Mouse (Mus musculus): Measurements from ENCODE around the gene Ndnf.

Gene Ndnf

GRCm38 (mm10) chr6:65671451-65671850 lies at the start of gene Ndnf:
Gene Ndnf (plus strand): TSS chr6:65671590.
- DNase-seq (ENCODE audit: low read depth, low spot score) = peak; percentile 81

- DNase-seq (ENCODE audit: low read depth, low spot score) = no peak
These were observed 48.2 kb upstream of the Ndnf start for GRCm38 (mm10) chr6:65623016-65623715.

- no peak for DNase-seq (ENCODE audit: low read depth, low spot score)
These were observed 40.8 kb upstream of the Ndnf start for GRCm38 (mm10) chr6:65630578-65630977.

GRCm38 (mm10) chr6:65632184-65632583 lies 39.2 kb upstream of the Ndnf start:
- DNase-seq (ENCODE audit: low read depth, low spot score) = no peak

GRCm38 (mm10) chr6:65642431-65642830 lies 29.0 kb upstream of the Ndnf start:
- no peak for DNase-seq (ENCODE audit: low read depth, low spot score)

GRCm38 (mm10) chr6:65644110-65644509 lies 27.3 kb upstream of the Ndnf start:
- no peak for DNase-seq (ENCODE audit: low read depth, low spot score)

- DNase-seq (ENCODE audit: low read depth, low spot score) = no peak
These were observed 25.0 kb upstream of the Ndnf start for GRCm38 (mm10) chr6:65646408-65646807.

- no peak for DNase-seq (ENCODE audit: low read depth, low spot score)
These were observed 23.7 kb upstream of the Ndnf start for GRCm38 (mm10) chr6:65647731-65648130.

GRCm38 (mm10) chr6:65651376-65651775 lies 20.0 kb upstream of the Ndnf start:
- peak; percentile 21 for DNase-seq (ENCODE audit: low read depth, low spot score)

GRCm38 (mm10) chr6:65661272-65661671 lies 10.1 kb upstream of the Ndnf start:
- DNase-seq (ENCODE audit: low read depth, low spot score) = no peak

GRCm38 (mm10) chr6:65662050-65662449 lies 9.3 kb upstream of the Ndnf start:
- no peak for DNase-seq (ENCODE audit: low read depth, low spot score)

- no peak for DNase-seq (ENCODE audit: low read depth, low spot score)
These were observed 7.4 kb upstream of the Ndnf start for GRCm38 (mm10) chr6:65663990-65664389.

- DNase-seq (ENCODE audit: low read depth, low spot score) = no peak
These were observed 5.1 kb upstream of the Ndnf start for GRCm38 (mm10) chr6:65666295-65666694.

GRCm38 (mm10) chr6:65669971-65670370 lies 1.4 kb upstream of the Ndnf start:
- DNase-seq (ENCODE audit: low read depth, low spot score) = no peak

GRCm38 (mm10) chr6:65670981-65671411 lies 394 bp upstream of the Ndnf start:
- DNase-seq (ENCODE audit: low read depth, low spot score) = peak; percentile 43

GRCm38 (mm10) chr6:65672131-65673031 lies 991 bp downstream of the Ndnf start:
- DNase-seq (ENCODE audit: low read depth, low spot score) = peak; percentile 41

GRCm38 (mm10) chr6:65693938-65694337 lies 22.5 kb downstream of the Ndnf start:
- DNase-seq (ENCODE audit: low read depth, low spot score) = no peak

GRCm38 (mm10) chr6:65720676-65721075 lies 49.3 kb downstream of the Ndnf start:
- no peak for DNase-seq (ENCODE audit: low read depth, low spot score)

- no peak for DNase-seq (ENCODE audit: low read depth, low spot score)
These were observed 54.3 kb downstream of the Ndnf start for GRCm38 (mm10) chr6:65725677-65726076.

GRCm38 (mm10) chr6:65728261-65728660 lies 56.9 kb downstream of the Ndnf start:
- DNase-seq (ENCODE audit: low read depth, low spot score) = no peak

- no peak for DNase-seq (ENCODE audit: low read depth, low spot score)
These were observed 68.1 kb downstream of the Ndnf start for GRCm38 (mm10) chr6:65739442-65739841.

- peak; percentile 55 for DNase-seq (ENCODE audit: low read depth, low spot score)
These were observed 71.9 kb downstream of the Ndnf start for GRCm38 (mm10) chr6:65743144-65743870.
